Comparison of ENCODE assay signal across 8 mouse cellular contexts in genomic region chr17:32676040-32676635, GRCm38 (mm10). TPM values are rescaled to one million over a fixed set of nuclear protein-coding genes. Genes with fewer than 3 reads are reported as not detected.
DNase-seq lines count a peak whose midpoint lies in the region; ATAC-seq and TF ChIP-seq lines count a peak whose summit lies in the region.

No protein-coding gene starts in this region.

- ATAC-seq in hindbrain, embryonic 16.5 days = peak; percentile 48; the same call in 1 of the 2 replicates
- ATAC-seq in midbrain, postnatal 0 days (ENCODE audit: low FRiP score) = peak; percentile 60; the same call in 1 of the 2 replicates

- peak; percentile 12 for DNase-seq in brain, adult 2 months (ENCODE audit: low read depth, low spot score)
- peak; percentile 3 for DNase-seq in midbrain, postnatal 0 days (ENCODE audit: low spot score)
- no peak for DNase-seq in cerebellum, postnatal 14 days
- DNase-seq in frontal cortex, postnatal 25 days (ENCODE audit: low spot score in 2 of 2) = no peak
- DNase-seq in ovary, adult 18-20 months (ENCODE audit: low spot score) = no peak
- DNase-seq in kidney, postnatal 14 days = no peak

- H3K36me3 ChIP-seq in E14TG2a.4 (ENCODE audit: insufficient read depth, low read length) = no peaks in the 10 kb centered on the region
- H3K36me3 ChIP-seq in hindbrain, embryonic 16.5 days (ENCODE audit: control insufficient read depth, insufficient read depth, low read length) = no peaks in the 10 kb centered on the region
- H3K36me3 ChIP-seq in midbrain, postnatal 0 days (ENCODE audit: insufficient read depth, low read length) = no peaks in the 10 kb centered on the region

- H3K4me2 ChIP-seq in hindbrain, embryonic 16.5 days (ENCODE audit: low read length) = peak overlapping the region; percentile 27
- H3K4me2 ChIP-seq in midbrain, postnatal 0 days (ENCODE audit: low read depth, low read length, poor library complexity, severe bottlenecking) = peak overlapping the region; percentile 22

- H3K27ac ChIP-seq in hindbrain, embryonic 16.5 days (ENCODE audit: low read depth, low read length) = no peak overlapping the region
- no peak overlapping the region for H3K27ac ChIP-seq in midbrain, postnatal 0 days (ENCODE audit: low read depth, low read length)

- H3K27me3 ChIP-seq in E14TG2a.4 (ENCODE audit: insufficient read depth, low read length) = no peaks in the 10 kb centered on the region
- no peaks in the 10 kb centered on the region for H3K27me3 ChIP-seq in hindbrain, embryonic 16.5 days (replicated peaks; ENCODE audit: control insufficient read depth, insufficient read depth, low read length)
- 0 out of 2 replicates have a peak, but pooled peaks cover 3% of the 10 kb centered on the region for H3K27me3 ChIP-seq in midbrain, postnatal 0 days (ENCODE audit: insufficient read depth, low read length)

- H3K9ac ChIP-seq in hindbrain, embryonic 16.5 days (ENCODE audit: low read depth, low read length) = no peak overlapping the region
- no peak overlapping the region for H3K9ac ChIP-seq in midbrain, postnatal 0 days (replicated peaks; ENCODE audit: low read length, poor library complexity, severe bottlenecking)

- no peak for TF ChIP-seq CTCF in E14TG2a.4 (conservative IDR thresholded peaks at IDR 0.05; ENCODE audit: low read length)
- no peak for TF ChIP-seq CTCF in midbrain, postnatal 0 days (IDR thresholded peaks at IDR 0.05)

- WGBS in hindbrain, embryonic 16.5 days = 42% methylated on average over 21 of the region's 21 CpGs
- WGBS in midbrain, postnatal 0 days = 32% methylated on average over 21 of the region's 21 CpGs

- peak overlapping the region; percentile 62 for H3K4me3 ChIP-seq in E14TG2a.4 (replicated peaks; ENCODE audit: low read length)
- H3K4me3 ChIP-seq in hindbrain, embryonic 16.5 days (ENCODE audit: low read length) = no peak overlapping the region
- H3K4me3 ChIP-seq in midbrain, postnatal 0 days (ENCODE audit: low read depth, low read length) = no peak overlapping the region

- H3K4me1 ChIP-seq in E14TG2a.4 (replicated peaks; ENCODE audit: low read depth, low read length) = peaks cover 14% of the 10 kb centered on the region
- H3K4me1 ChIP-seq in hindbrain, embryonic 16.5 days (ENCODE audit: control insufficient read depth, insufficient read depth, low read depth, low read length) = no peaks in the 10 kb centered on the region
- H3K4me1 ChIP-seq in midbrain, postnatal 0 days (ENCODE audit: insufficient read depth, low read length) = no peaks in the 10 kb centered on the region

- no peaks in the 10 kb centered on the region for H3K9me3 ChIP-seq in E14TG2a.4 (ENCODE audit: low read length)
- H3K9me3 ChIP-seq in hindbrain, embryonic 16.5 days (ENCODE audit: control insufficient read depth, low read length) = no peaks in the 10 kb centered on the region
- H3K9me3 ChIP-seq in midbrain, postnatal 0 days (ENCODE audit: low read length) = no peaks in the 10 kb centered on the region

RNA-seq across cellular contexts. Expression of gene Cyp4f15, which starts 9.3 kb away (rescaled TPM):
- polyA plus RNA-seq in hindbrain, embryonic 16.5 days (2015; fragmentation: Nextera tagmentation; extraction: Ambion mirVana) = 3.7 and 5.8 TPM in 2 replicates
- 2.3 and 22.3 TPM in 2 replicates for total RNA-seq in midbrain, postnatal 0 days (2014; rRNA removed)
- polyA plus RNA-seq in midbrain, postnatal 0 days (2015; fragmentation: Nextera tagmentation; extraction: Ambion mirVana) = 1.9 and 2.0 TPM in 2 replicates

RNA-seq across cellular contexts. Expression of gene Cyp4f40, which starts 17.4 kb away (rescaled TPM):
- polyA plus RNA-seq in hindbrain, embryonic 16.5 days (2015; fragmentation: Nextera tagmentation; extraction: Ambion mirVana) = 0.06 TPM in 1 of 2 replicates, not detected in the other
- not detected in 2 replicates for total RNA-seq in midbrain, postnatal 0 days (2014; rRNA removed)
- polyA plus RNA-seq in midbrain, postnatal 0 days (2015; fragmentation: Nextera tagmentation; extraction: Ambion mirVana) = 0.07 and 0.11 TPM in 2 replicates

RNA-seq across cellular contexts. Expression of gene Cyp4f37, which starts 55.0 kb away (rescaled TPM):
- polyA plus RNA-seq in hindbrain, embryonic 16.5 days (2015; fragmentation: Nextera tagmentation; extraction: Ambion mirVana) = not detected in 2 replicates
- total RNA-seq in midbrain, postnatal 0 days (2014; rRNA removed) = not detected in 2 replicates
- not detected in 2 replicates for polyA plus RNA-seq in midbrain, postnatal 0 days (2015; fragmentation: Nextera tagmentation; extraction: Ambion mirVana)

Comparison
In these comparisons a context has a peak if more than half of its experiments do, and no peak if none do; other contexts are left out.
1. DNase-seq: peak in brain, adult 2 months (single experiment) and midbrain, postnatal 0 days (single experiment); none in cerebellum, postnatal 14 days (0 of 2), frontal cortex, postnatal 25 days (0 of 2), ovary, adult 18-20 months (single experiment) and kidney, postnatal 14 days (single experiment).